Mouse (Mus musculus): ENCODE data around the gene 1700057G04Rik. TPM values are rescaled to one million over a fixed set of nuclear protein-coding genes. Genes with fewer than 3 reads are reported as not detected.
"Not testable (repeated sequence)": the region's sequence is repeated elsewhere in the genome, so short reads cannot be mapped to it uniquely, and the experiment has no call there.

1700057G04Rik gene
- polyA plus RNA-seq, 1 experiment from 2014 or later, result not detected

GRCm38 (mm10) chr9:92282563-92283171, 26.5 kb upstream of the 1700057G04Rik start:
- Histone ChIP-seq H3K79me2 (ENCODE audit: inconsistent target) (no peaks in the 10 kb centered on the region), H3K36me3 (ENCODE audit: inconsistent target) (no peaks in the 10 kb centered on the region), H3K4me3 (ENCODE audit: inconsistent target) (no peak overlapping the region), H3K27ac (no peak overlapping the region)
- 85% methylated on average over 5 of the region's 7 CpGs for WGBS (ENCODE audit: missing documents)

GRCm38 (mm10) chr9:92289675-92290074, 19.5 kb upstream of the 1700057G04Rik start:
- Histone ChIP-seq H3K79me2 (ENCODE audit: inconsistent target) (no peaks in the 10 kb centered on the region), H3K27ac (no peak overlapping the region), H3K36me3 (ENCODE audit: inconsistent target) (no peaks in the 10 kb centered on the region), H3K4me3 (ENCODE audit: inconsistent target) (no peak overlapping the region)
- WGBS (ENCODE audit: missing documents), result 10% methylated on average over 3 of the region's 3 CpGs

GRCm38 (mm10) chr9:92292169-92292568, 17.0 kb upstream of the 1700057G04Rik start:
- no peak overlapping the region for H3K27ac ChIP-seq
- WGBS (ENCODE audit: missing documents), result 74% methylated on average over 2 of the region's 2 CpGs
- H3K79me2 ChIP-seq (ENCODE audit: inconsistent target), result no peaks in the 10 kb centered on the region
- no peak overlapping the region for H3K4me3 ChIP-seq (ENCODE audit: inconsistent target)
- H3K36me3 ChIP-seq (ENCODE audit: inconsistent target), result no peaks in the 10 kb centered on the region

GRCm38 (mm10) chr9:92292922-92293321, 16.3 kb upstream of the 1700057G04Rik start:
- no peak overlapping the region for H3K4me3 ChIP-seq (ENCODE audit: inconsistent target)
- no peaks in the 10 kb centered on the region for H3K79me2 ChIP-seq (ENCODE audit: inconsistent target)
- H3K36me3 ChIP-seq (ENCODE audit: inconsistent target), result no peaks in the 10 kb centered on the region
- no peak overlapping the region for H3K27ac ChIP-seq
- WGBS (ENCODE audit: missing documents), result 75% methylated on average over 3 of the region's 3 CpGs

GRCm38 (mm10) chr9:92293560-92294548, 15.3 kb upstream of the 1700057G04Rik start:
- WGBS (ENCODE audit: missing documents), result 82% methylated on average over 1 of the region's 2 CpGs
- no peak overlapping the region for H3K4me3 ChIP-seq (ENCODE audit: inconsistent target)
- no peak overlapping the region for H3K27ac ChIP-seq
- H3K79me2 ChIP-seq (ENCODE audit: inconsistent target), result no peaks in the 10 kb centered on the region
- no peaks in the 10 kb centered on the region for H3K36me3 ChIP-seq (ENCODE audit: inconsistent target)

GRCm38 (mm10) chr9:92298288-92298687, 10.9 kb upstream of the 1700057G04Rik start:
- no peaks in the 10 kb centered on the region for H3K79me2 ChIP-seq (ENCODE audit: inconsistent target)
- no peaks in the 10 kb centered on the region for H3K36me3 ChIP-seq (ENCODE audit: inconsistent target)
- H3K27ac ChIP-seq, result no peak overlapping the region
- 78% methylated on average over 1 of the region's 1 CpGs for WGBS (ENCODE audit: missing documents)
- no peak overlapping the region for H3K4me3 ChIP-seq (ENCODE audit: inconsistent target)

- Histone ChIP-seq H3K4me3 (ENCODE audit: inconsistent target) (no peak overlapping the region), H3K79me2 (ENCODE audit: inconsistent target) (no peaks in the 10 kb centered on the region), H3K27ac (no peak overlapping the region), H3K36me3 (ENCODE audit: inconsistent target) (no peaks in the 10 kb centered on the region)
- WGBS (ENCODE audit: missing documents), result 60% methylated on average over 3 of the region's 3 CpGs
Measured at GRCm38 (mm10) chr9:92301213-92301612, 8.0 kb upstream of the 1700057G04Rik start.

- H3K27ac ChIP-seq, result no peak overlapping the region
- no peaks in the 10 kb centered on the region for H3K79me2 ChIP-seq (ENCODE audit: inconsistent target)
- WGBS (ENCODE audit: missing documents), result 53% methylated on average over 8 of the region's 8 CpGs
- H3K4me3 ChIP-seq (ENCODE audit: inconsistent target), result no peak overlapping the region
- no peaks in the 10 kb centered on the region for H3K36me3 ChIP-seq (ENCODE audit: inconsistent target)
Measured at GRCm38 (mm10) chr9:92305075-92305474, 4.1 kb upstream of the 1700057G04Rik start.

- no peaks in the 10 kb centered on the region for H3K79me2 ChIP-seq (ENCODE audit: inconsistent target)
- no peak overlapping the region for H3K4me3 ChIP-seq (ENCODE audit: inconsistent target)
- H3K27ac ChIP-seq, result no peak overlapping the region
- 94% methylated on average over 7 of the region's 8 CpGs for WGBS (ENCODE audit: missing documents)
- no peaks in the 10 kb centered on the region for H3K36me3 ChIP-seq (ENCODE audit: inconsistent target)
Measured at GRCm38 (mm10) chr9:92305620-92306220, 3.5 kb upstream of the 1700057G04Rik start.

GRCm38 (mm10) chr9:92316791-92317190, 7.6 kb downstream of the 1700057G04Rik start:
- Histone ChIP-seq H3K79me2 (ENCODE audit: inconsistent target) (no peaks in the 10 kb centered on the region), H3K36me3 (ENCODE audit: inconsistent target) (no peaks in the 10 kb centered on the region), H3K27ac (no peak overlapping the region), H3K4me3 (ENCODE audit: inconsistent target) (no peak overlapping the region)
- 100% methylated on average over 3 of the region's 3 CpGs for WGBS (ENCODE audit: missing documents)

- not testable (repeated sequence) for H3K27ac ChIP-seq; H3K36me3 ChIP-seq (ENCODE audit: inconsistent target); H3K4me3 ChIP-seq (ENCODE audit: inconsistent target); H3K79me2 ChIP-seq (ENCODE audit: inconsistent target)
- WGBS (ENCODE audit: missing documents), result 86% methylated on average over 9 of the region's 9 CpGs
Measured at GRCm38 (mm10) chr9:92325936-92326335, 16.8 kb downstream of the 1700057G04Rik start.

GRCm38 (mm10) chr9:92326813-92327212, 17.6 kb downstream of the 1700057G04Rik start:
- Histone ChIP-seq H3K27ac (no peak overlapping the region), H3K36me3 (ENCODE audit: inconsistent target) (no peaks in the 10 kb centered on the region), H3K4me3 (ENCODE audit: inconsistent target) (no peak overlapping the region), H3K79me2 (ENCODE audit: inconsistent target) (no peaks in the 10 kb centered on the region)
- WGBS (ENCODE audit: missing documents), result 90% methylated on average over 4 of the region's 4 CpGs

- no peak overlapping the region for H3K27ac ChIP-seq
- no peaks in the 10 kb centered on the region for H3K36me3 ChIP-seq (ENCODE audit: inconsistent target)
- WGBS (ENCODE audit: missing documents), result 94% methylated on average over 4 of the region's 4 CpGs
- H3K79me2 ChIP-seq (ENCODE audit: inconsistent target), result no peaks in the 10 kb centered on the region
- no peak overlapping the region for H3K4me3 ChIP-seq (ENCODE audit: inconsistent target)
Measured at GRCm38 (mm10) chr9:92331383-92331782, 22.2 kb downstream of the 1700057G04Rik start.

- no peaks in the 10 kb centered on the region for H3K36me3 ChIP-seq (ENCODE audit: inconsistent target)
- 95% methylated on average over 10 of the region's 10 CpGs for WGBS (ENCODE audit: missing documents)
- H3K79me2 ChIP-seq (ENCODE audit: inconsistent target), result no peaks in the 10 kb centered on the region
- no peak overlapping the region for H3K4me3 ChIP-seq (ENCODE audit: inconsistent target)
- H3K27ac ChIP-seq, result no peak overlapping the region
Measured at GRCm38 (mm10) chr9:92334845-92335244, 25.7 kb downstream of the 1700057G04Rik start.
